17 mouse cellular contexts compared by ENCODE assay signal in genomic region chr13:91985915-91986589, GRCm38 (mm10).
DNase-seq lines count a peak whose midpoint lies in the region; ATAC-seq and TF ChIP-seq lines count a peak whose summit lies in the region.
"Had no signal": no experiment of that assay in that cellular context is flagged by ENCODE, and none has a peak within 500 bp of the region (broad histone marks: within the 10 kb centered on the region; RNA-seq: fewer than 3 reads in every experiment).

No protein-coding gene starts in this region.

- 60% methylated on average over 7 of the region's 7 CpGs for WGBS in midbrain, embryonic 11.5 days
- 70% methylated on average over 7 of the region's 7 CpGs for WGBS in midbrain, embryonic 10.5 days
- 43% methylated on average over 7 of the region's 7 CpGs for WGBS in forebrain, embryonic 14.5 days
- 50% methylated on average over 7 of the region's 7 CpGs for WGBS in hindbrain, postnatal 0 days
- 37% methylated on average over 7 of the region's 7 CpGs for WGBS in neural tube, embryonic 15.5 days

- no peak overlapping the region for H3K4me3 ChIP-seq in midbrain, embryonic 11.5 days (ENCODE audit: low read depth, low read length)
- H3K4me3 ChIP-seq in midbrain, embryonic 10.5 days, result no peak overlapping the region
- no peak overlapping the region for H3K4me3 ChIP-seq in forebrain, embryonic 14.5 days (ENCODE audit: low read depth, low read length)
- H3K4me3 ChIP-seq in hindbrain, postnatal 0 days (ENCODE audit: low read length), result no peak overlapping the region
- H3K4me3 ChIP-seq in neural tube, embryonic 15.5 days (replicated peaks), result no peak overlapping the region
- H3K4me3 ChIP-seq: left cerebral cortex, adult 2 months; lung, embryonic 15.5 days; megakaryocyte, embryonic 14.5 days had no signal

- TF ChIP-seq CTCF in hindbrain, postnatal 0 days (IDR thresholded peaks at IDR 0.05; ENCODE audit: low read depth), result no peak

- H3K9me3 ChIP-seq in midbrain, embryonic 11.5 days (ENCODE audit: control insufficient read depth, low read length), result no peaks in the 10 kb centered on the region
- H3K9me3 ChIP-seq in midbrain, embryonic 10.5 days (replicated peaks), result no peaks in the 10 kb centered on the region
- no peaks in the 10 kb centered on the region for H3K9me3 ChIP-seq in forebrain, embryonic 14.5 days (replicated peaks; ENCODE audit: control insufficient read depth, low read length)
- no peaks in the 10 kb centered on the region for H3K9me3 ChIP-seq in hindbrain, postnatal 0 days (ENCODE audit: low read length)
- no peaks in the 10 kb centered on the region for H3K9me3 ChIP-seq in neural tube, embryonic 15.5 days (replicated peaks)
- H3K9me3 ChIP-seq: lung, embryonic 15.5 days had no signal

- no peak for DNase-seq in midbrain, embryonic 11.5 days (ENCODE audit: low spot score, missing footprints)
- DNase-seq in midbrain, embryonic 10.5 days (ENCODE audit: low spot score), result no peak
- DNase-seq in forebrain, embryonic 14.5 days (ENCODE audit: low spot score), result peak; percentile 53
- peak; percentile 33 for DNase-seq in hindbrain, postnatal 0 days (ENCODE audit: low spot score)
- no peak for DNase-seq in left cerebral cortex, adult 8-10 months (ENCODE audit: low spot score in 2 of 2)
- no peak for DNase-seq in gastrocnemius, postnatal 4 days (ENCODE audit: low spot score in 2 of 2)
- DNase-seq: adrenal gland, postnatal 10 days; cerebellum, postnatal 14 days; heart, postnatal 14 days; kidney, adult 2 months; right cerebral cortex, postnatal 14 days; thymus, adult 18-20 months had no signal

- no peaks in the 10 kb centered on the region for H3K4me1 ChIP-seq in midbrain, embryonic 11.5 days (ENCODE audit: control insufficient read depth, insufficient read depth, low read length)
- H3K4me1 ChIP-seq in midbrain, embryonic 10.5 days, result peaks cover 6% of the 10 kb centered on the region
- H3K4me1 ChIP-seq in forebrain, embryonic 14.5 days (ENCODE audit: control insufficient read depth, insufficient read depth, low read length), result peaks cover 3% of the 10 kb centered on the region; the same call in 1 of the 2 replicates
- no peaks in the 10 kb centered on the region for H3K4me1 ChIP-seq in hindbrain, postnatal 0 days (ENCODE audit: insufficient read depth, low read length)
- peaks cover 5% of the 10 kb centered on the region for H3K4me1 ChIP-seq in neural tube, embryonic 15.5 days
- H3K4me1 ChIP-seq: lung, embryonic 15.5 days; megakaryocyte, embryonic 14.5 days had no signal

- no peaks in the 10 kb centered on the region for H3K36me3 ChIP-seq in midbrain, embryonic 11.5 days (ENCODE audit: control insufficient read depth, insufficient read depth, low read length)
- H3K36me3 ChIP-seq in midbrain, embryonic 10.5 days, result no peaks in the 10 kb centered on the region
- H3K36me3 ChIP-seq in forebrain, embryonic 14.5 days (ENCODE audit: control insufficient read depth, insufficient read depth, low read length), result no peaks in the 10 kb centered on the region
- H3K36me3 ChIP-seq in hindbrain, postnatal 0 days (ENCODE audit: insufficient read depth, low read length), result no peaks in the 10 kb centered on the region
- no peaks in the 10 kb centered on the region for H3K36me3 ChIP-seq in neural tube, embryonic 15.5 days
- H3K36me3 ChIP-seq: lung, embryonic 15.5 days had no signal

- H3K9ac ChIP-seq in midbrain, embryonic 11.5 days (ENCODE audit: low read length), result no peak overlapping the region
- no peak overlapping the region for H3K9ac ChIP-seq in forebrain, embryonic 14.5 days (ENCODE audit: low read length)
- H3K9ac ChIP-seq in hindbrain, postnatal 0 days (replicated peaks; ENCODE audit: low read length), result no peak overlapping the region
- no peak overlapping the region for H3K9ac ChIP-seq in neural tube, embryonic 15.5 days (replicated peaks)
- H3K9ac ChIP-seq: lung, embryonic 15.5 days had no signal

- no peaks in the 10 kb centered on the region for H3K27me3 ChIP-seq in midbrain, embryonic 11.5 days (ENCODE audit: control insufficient read depth, insufficient read depth, low read length)
- no peaks in the 10 kb centered on the region for H3K27me3 ChIP-seq in midbrain, embryonic 10.5 days (ENCODE audit: low read depth, poor library complexity, severe bottlenecking)
- no peaks in the 10 kb centered on the region for H3K27me3 ChIP-seq in forebrain, embryonic 14.5 days (replicated peaks; ENCODE audit: control insufficient read depth, insufficient read depth, low read length)
- no peaks in the 10 kb centered on the region for H3K27me3 ChIP-seq in hindbrain, postnatal 0 days (ENCODE audit: insufficient read depth, low read length)
- no peaks in the 10 kb centered on the region for H3K27me3 ChIP-seq in neural tube, embryonic 15.5 days (replicated peaks)
- H3K27me3 ChIP-seq: lung, embryonic 15.5 days; megakaryocyte, embryonic 14.5 days had no signal

- no peak overlapping the region for H3K27ac ChIP-seq in midbrain, embryonic 11.5 days (ENCODE audit: low read depth, low read length)
- no peak overlapping the region for H3K27ac ChIP-seq in midbrain, embryonic 10.5 days (replicated peaks)
- no peak overlapping the region for H3K27ac ChIP-seq in forebrain, embryonic 14.5 days (ENCODE audit: low read depth, low read length)
- H3K27ac ChIP-seq in hindbrain, postnatal 0 days, result no peak overlapping the region
- H3K27ac ChIP-seq in neural tube, embryonic 15.5 days (replicated peaks), result no peak overlapping the region
- H3K27ac ChIP-seq: left cerebral cortex, adult 2 months; lung, embryonic 15.5 days had no signal

- peak; percentile 83 for ATAC-seq in midbrain, embryonic 11.5 days (ENCODE audit: low FRiP score)
- ATAC-seq in forebrain, embryonic 14.5 days, result peak; percentile 84
- ATAC-seq in hindbrain, postnatal 0 days, result peak; percentile 69; the same call in 1 of the 2 replicates
- ATAC-seq in neural tube, embryonic 15.5 days (ENCODE audit: low FRiP score), result peak; percentile 82; the same call in 1 of the 2 replicates
- no peak for ATAC-seq in monocyte, adult 5-6 weeks (replicated peaks; ENCODE audit: insufficient number of reproducible peaks, low FRiP score, low TSS enrichment, poor library complexity, severe bottlenecking)

- no peak overlapping the region for H3K4me2 ChIP-seq in midbrain, embryonic 11.5 days
- no peak overlapping the region for H3K4me2 ChIP-seq in forebrain, embryonic 14.5 days (ENCODE audit: low read length)
- no peak overlapping the region for H3K4me2 ChIP-seq in hindbrain, postnatal 0 days (ENCODE audit: low read depth, low read length)
- no peak overlapping the region for H3K4me2 ChIP-seq in neural tube, embryonic 15.5 days
- H3K4me2 ChIP-seq: lung, embryonic 15.5 days had no signal

Comparison
In these comparisons a context has a peak if more than half of its experiments do, and no peak if none do; other contexts are left out.
1. DNase-seq: peak in forebrain, embryonic 14.5 days (single experiment) and hindbrain, postnatal 0 days (single experiment); none in midbrain, embryonic 11.5 days (single experiment), midbrain, embryonic 10.5 days (single experiment), left cerebral cortex, adult 8-10 months (0 of 2) and gastrocnemius, postnatal 4 days (0 of 2).